Mouse (Mus musculus): ENCODE measurements around the gene Cfh. TPM values are rescaled to one million over a fixed set of nuclear protein-coding genes. Genes with fewer than 3 reads are reported as not detected.

Cfh gene
- polyA plus RNA-seq (2012; ENCODE audit: low replicate concordance) = 0.07 TPM in 1 of 2 replicates, not detected in the other

DNA sequence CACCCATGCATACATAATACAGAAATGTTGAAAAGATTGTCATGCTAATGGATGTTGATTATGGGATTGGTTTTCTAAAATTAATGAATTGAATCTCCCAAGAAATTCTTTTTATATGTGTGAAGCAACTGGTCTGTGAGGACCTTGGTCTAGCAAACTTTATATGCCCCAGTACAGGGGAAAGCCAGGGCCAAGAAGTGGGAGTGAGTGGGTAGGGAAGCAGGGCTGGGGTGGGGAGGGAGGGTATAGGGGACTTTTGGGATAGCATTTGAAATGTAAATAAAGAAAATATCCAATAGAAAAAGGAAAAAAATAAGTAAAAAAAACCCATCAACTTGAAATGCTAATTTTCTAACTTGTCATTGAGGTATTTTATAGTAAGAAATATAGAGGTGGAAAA is at the start of gene Cfh:
TSS of gene Cfh (minus strand) at position 101 of the 400 bp plus-strand sequence.

Other genes with a start within 250 kb of the Cfh start
- gene Kcnt2, start 62.4 kb upstream of the Cfh start, polyA plus RNA-seq (2012; ENCODE audit: low replicate concordance) = not detected in 2 replicates